Mouse (Mus musculus) liver, postnatal 0 days (tissue): ENCODE data around the gene Atrnl1. TPM values are rescaled to one million over a fixed set of nuclear protein-coding genes. Genes with fewer than 3 reads are reported as not detected.

ENCODE experiments used
- ATAC-seq: fragments of 200-750 bp; cut with Nextera tagmentation; 2 replicates; pipeline ENCODE4 v1.8.0; 2017; ENCODE audit warnings: mild to moderate bottlenecking, moderate library complexity
- DNase-seq: peaks from one replicate; pipeline ENCODE4 v3.0.0-alpha.2; 2016
- H3K27ac ChIP-seq: fragments of 300-500 bp; sonication (generic); 2 replicates; pipeline ENCODE4 v1.5.1; 2014; ENCODE audit warnings: antibody characterized with exemption, moderate library complexity, mild to moderate bottlenecking, low read depth
- H3K27me3 ChIP-seq: fragments of 300-500 bp; sonication (generic); 2 replicates; pipeline ENCODE4 v1.6.1; 2014; ENCODE audit warnings: low read length, control low read depth, mixed read lengths; ENCODE audit not compliant: insufficient read depth
- H3K36me3 ChIP-seq: fragments of 300-500 bp; sonication (generic); replicated peaks from 2 replicates; pipeline ENCODE4 v1.6.1; 2014; ENCODE audit warnings: mild to moderate bottlenecking, control low read depth, low read length, moderate library complexity, mixed read lengths; ENCODE audit not compliant: insufficient read depth
- H3K4me1 ChIP-seq: fragments of 300-500 bp; sonication (generic); 2 replicates; pipeline ENCODE4 v1.6.1; 2014; ENCODE audit warnings: antibody characterized with exemption, mild to moderate bottlenecking, control low read depth; ENCODE audit not compliant: insufficient read depth
- H3K4me2 ChIP-seq: fragments of 300-500 bp; sonication (generic); 2 replicates; pipeline ENCODE4 v1.6.1; 2014; ENCODE audit warnings: low read depth, mild to moderate bottlenecking, low read length, moderate library complexity, mixed read lengths
- H3K4me3 ChIP-seq: fragments of 300-500 bp; sonication (generic); 2 replicates; pipeline ENCODE4 v1.5.1; 2014; ENCODE audit warnings: low read depth, low read length
- H3K9ac ChIP-seq: fragments of 300-500 bp; sonication (generic); replicated peaks from 2 replicates; pipeline ENCODE4 v1.6.1; 2014; ENCODE audit warnings: mild to moderate bottlenecking, moderate library complexity
- H3K9me3 ChIP-seq: fragments of 300-500 bp; sonication (generic); 2 replicates; pipeline ENCODE4 v1.6.1; 2016; ENCODE audit warnings: mild to moderate bottlenecking, control low read depth, low read length, mixed read lengths
- CTCF ChIP-seq: sonication (generic); IDR thresholded peaks from 2 replicates; pipeline ENCODE4 v1.5.1; 2016; ENCODE audit warnings: antibody characterized with exemption, low read depth
- EP300 ChIP-seq: IDR thresholded peaks from 2 replicates; pipeline ENCODE4 v1.6.1; 2016; ENCODE audit warnings: antibody characterized with exemption, low read depth, mild to moderate bottlenecking
- WGBS: fragments of 180-500 bp; shearing (Covaris S2); extraction: QIAGEN DNeasy Blood & Tissue Kit; methylation state at CpG from one replicate; pipeline ENCODE4 v1.1.7; 2014; ENCODE audit not compliant: insufficient replicate concordance; 5-methylcytosine and 5-hydroxymethylcytosine counted together
- polyA plus RNA-seq: library from polyadenylated mRNA; unstranded; fragments of >200 nt; fragmentation: Nextera tagmentation; extraction: Ambion mirVana; gene quantifications from 2 replicates; pipeline ENCODE4 v1.2.1, GENCODE M21; 2015

Atrnl1 gene
- polyA plus RNA-seq, 1 experiment from 2014 or later, result 0.70 TPM

GRCm38 (mm10) chr19:57942281-57942680 lies 331.4 kb downstream of the Atrnl1 start:
- no peak overlapping the region for H3K4me3 ChIP-seq
- H3K9me3 ChIP-seq, result no peaks in the 10 kb centered on the region
- H3K27ac ChIP-seq, result no peak overlapping the region
- no peak overlapping the region for H3K4me2 ChIP-seq
- TF ChIP-seq CTCF (no peak), EP300 (no peak)
- no peak overlapping the region for H3K9ac ChIP-seq
- DNase-seq, result no peak
- H3K27me3 ChIP-seq, result no peaks in the 10 kb centered on the region
- H3K4me1 ChIP-seq, result peaks cover 3% of the 10 kb centered on the region
- ATAC-seq, result no peak
- no peaks in the 10 kb centered on the region for H3K36me3 ChIP-seq
- WGBS, result 85% methylated on average over 14 of the region's 14 CpGs

DNA sequence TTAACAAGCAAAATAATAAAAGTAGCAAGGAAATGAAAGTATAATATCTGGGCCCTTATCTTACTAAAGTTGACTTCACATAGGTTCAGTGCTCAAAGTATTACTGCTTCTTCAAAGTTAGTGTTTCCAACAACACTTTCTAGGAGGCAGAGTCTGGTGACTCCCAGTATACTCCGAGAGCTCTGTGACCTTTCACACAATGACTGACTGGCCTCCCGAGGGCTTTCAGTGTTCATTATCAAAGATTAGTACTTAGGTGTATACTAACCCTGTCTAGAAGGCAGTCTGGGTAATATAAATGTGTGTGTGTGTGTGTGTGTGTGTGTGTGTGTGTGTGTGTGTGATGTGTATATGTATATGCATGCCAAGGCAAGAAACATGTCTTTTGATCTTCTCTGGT lies 332.5 kb downstream of the Atrnl1 start:
- H3K4me1 ChIP-seq, result peaks cover 3% of the 10 kb centered on the region
- TF ChIP-seq EP300 (no peak), CTCF (no peak)
- H3K27me3 ChIP-seq, result no peaks in the 10 kb centered on the region
- DNase-seq (no peak), ATAC-seq (no peak)
- no peak overlapping the region for H3K27ac ChIP-seq
- no peak overlapping the region for H3K4me3 ChIP-seq
- no peak overlapping the region for H3K4me2 ChIP-seq
- no peak overlapping the region for H3K9ac ChIP-seq
- H3K36me3 ChIP-seq, result no peaks in the 10 kb centered on the region
- WGBS, result 64% methylated on average over 2 of the region's 2 CpGs
- H3K9me3 ChIP-seq, result no peaks in the 10 kb centered on the region; the same call in 1 of the 2 replicates

GRCm38 (mm10) chr19:57944680-57945079 lies 333.8 kb downstream of the Atrnl1 start:
- peaks cover 3% of the 10 kb centered on the region for H3K4me1 ChIP-seq
- no peaks in the 10 kb centered on the region; the same call in 1 of the 2 replicates for H3K9me3 ChIP-seq
- no peaks in the 10 kb centered on the region for H3K27me3 ChIP-seq
- no peak overlapping the region for H3K27ac ChIP-seq
- no peak overlapping the region for H3K9ac ChIP-seq
- DNase-seq (no peak), ATAC-seq (peak; percentile 66; the same call in 1 of the 2 replicates)
- H3K36me3 ChIP-seq, result no peaks in the 10 kb centered on the region
- 49% methylated on average over 6 of the region's 6 CpGs for WGBS
- H3K4me3 ChIP-seq, result no peak overlapping the region
- TF ChIP-seq EP300, result no peak
- no peak for TF ChIP-seq CTCF
- H3K4me2 ChIP-seq, result no peak overlapping the region

DNA sequence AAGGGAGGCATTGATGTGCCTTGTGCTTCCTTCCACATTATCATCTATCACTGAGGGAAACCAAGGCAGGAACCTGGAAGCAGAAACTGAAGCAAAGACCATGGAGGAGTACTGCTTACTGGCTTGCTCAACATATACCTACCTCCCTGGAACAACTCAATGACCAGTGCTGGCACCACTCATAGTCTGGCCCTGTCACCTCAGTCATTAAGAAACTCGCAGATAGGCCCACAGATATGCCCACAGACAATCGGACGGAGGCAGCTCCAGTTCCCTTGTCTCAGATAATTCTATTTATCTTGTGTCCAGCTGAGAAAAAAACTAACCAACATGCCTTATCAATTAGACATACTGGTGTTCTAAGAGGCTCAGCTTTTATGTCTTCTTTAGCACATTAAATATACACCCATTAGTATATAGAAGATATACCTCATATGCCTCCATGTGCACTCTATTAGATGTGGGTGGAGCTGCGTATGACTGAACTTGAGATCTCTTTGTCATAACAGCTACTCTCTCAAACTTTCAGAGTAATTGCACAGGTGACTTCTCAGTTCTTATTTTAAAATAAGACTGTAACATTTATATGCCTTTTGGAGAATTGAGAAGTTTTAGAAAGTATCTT lies 334.9 kb downstream of the Atrnl1 start:
- ATAC-seq, result no peak
- no peak for TF ChIP-seq CTCF
- no peak for TF ChIP-seq EP300

DNA sequence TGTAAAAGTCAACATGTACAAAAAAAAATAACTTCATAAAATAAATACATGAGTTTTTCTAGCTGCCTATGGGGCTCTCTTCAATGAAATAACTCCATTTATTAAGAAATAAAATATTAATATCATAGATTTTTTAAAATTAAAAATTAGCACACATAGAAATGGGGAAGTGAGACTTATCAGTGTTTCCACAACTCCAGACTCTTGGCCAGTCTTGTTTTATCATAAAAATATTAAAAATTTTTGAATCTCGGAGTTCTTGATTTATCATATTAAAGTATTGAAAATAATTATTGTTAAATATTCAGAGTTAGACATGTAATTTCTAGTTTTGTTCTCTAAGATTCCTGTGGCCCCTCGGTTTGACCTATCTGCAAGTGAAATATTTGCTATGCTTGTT lies 337.7 kb downstream of the Atrnl1 start:
- TF ChIP-seq EP300, result no peak
- no peak for TF ChIP-seq CTCF
- no peak overlapping the region for H3K27ac ChIP-seq
- no peak for DNase-seq
- H3K9ac ChIP-seq, result no peak overlapping the region
- 73% methylated on average over 2 of the region's 2 CpGs for WGBS
- no peak overlapping the region for H3K4me3 ChIP-seq
- H3K9me3 ChIP-seq, result no peaks in the 10 kb centered on the region; the same call in 1 of the 2 replicates
- H3K4me1 ChIP-seq, result peaks cover 3% of the 10 kb centered on the region
- no peak for ATAC-seq
- no peak overlapping the region for H3K4me2 ChIP-seq
- H3K27me3 ChIP-seq, result no peaks in the 10 kb centered on the region
- no peaks in the 10 kb centered on the region for H3K36me3 ChIP-seq

More for the DNA sequence above, 334.9 kb downstream of the Atrnl1 start:
- H3K27ac ChIP-seq, result no peak overlapping the region
- no peaks in the 10 kb centered on the region; the same call in 1 of the 2 replicates for H3K9me3 ChIP-seq
- no peaks in the 10 kb centered on the region for H3K36me3 ChIP-seq
- no peak overlapping the region for H3K9ac ChIP-seq
- no peak overlapping the region for H3K4me3 ChIP-seq
- no peaks in the 10 kb centered on the region for H3K27me3 ChIP-seq
- no peak overlapping the region for H3K4me2 ChIP-seq
- no peak for DNase-seq
- H3K4me1 ChIP-seq, result peaks cover 3% of the 10 kb centered on the region
- WGBS, result 62% methylated on average over 4 of the region's 4 CpGs

DNA sequence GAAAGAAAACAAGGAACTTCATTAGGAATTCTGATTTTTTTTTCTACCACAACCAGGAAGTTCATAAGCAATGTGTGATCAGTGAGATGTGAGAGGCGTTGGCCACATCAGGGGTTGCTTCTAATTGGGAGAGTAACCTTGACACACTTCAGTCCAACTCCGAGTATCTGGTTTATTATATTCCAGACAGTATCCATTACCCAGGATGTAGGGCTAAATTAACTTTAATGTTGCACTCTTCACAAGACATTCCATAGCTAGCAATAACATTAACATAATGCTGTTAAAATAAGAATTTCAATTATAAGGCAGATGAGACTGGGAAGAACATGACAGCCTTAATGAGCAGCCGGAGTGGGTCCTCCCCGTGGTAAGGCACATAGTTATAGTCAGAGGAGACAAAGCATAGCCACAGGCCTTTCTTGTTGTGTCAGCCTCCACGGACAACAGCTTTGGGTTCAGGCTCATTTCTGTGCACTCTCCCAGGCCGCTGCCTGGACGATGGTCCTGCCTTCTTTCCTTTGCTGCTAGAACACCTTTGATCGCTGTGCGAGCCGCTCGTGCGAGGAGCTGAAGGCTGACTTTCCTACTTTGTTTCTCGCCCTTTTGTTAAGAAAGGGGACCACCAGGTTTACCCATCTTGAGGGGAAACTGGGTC lies 338.6 kb downstream of the Atrnl1 start:
- Histone ChIP-seq H3K27ac (no peak overlapping the region), H3K4me2 (no peak overlapping the region), H3K27me3 (no peaks in the 10 kb centered on the region), H3K36me3 (no peaks in the 10 kb centered on the region), H3K9me3 (no peaks in the 10 kb centered on the region; the same call in 1 of the 2 replicates), H3K9ac (no peak overlapping the region), H3K4me1 (peaks cover 3% of the 10 kb centered on the region), H3K4me3 (no peak overlapping the region)
- 90% methylated on average over 13 of the region's 13 CpGs for WGBS
- ATAC-seq, result no peak
- no peak for DNase-seq
- no peak for TF ChIP-seq EP300
